18 mouse cellular contexts compared by ENCODE assay signal in the genomic region with DNA sequence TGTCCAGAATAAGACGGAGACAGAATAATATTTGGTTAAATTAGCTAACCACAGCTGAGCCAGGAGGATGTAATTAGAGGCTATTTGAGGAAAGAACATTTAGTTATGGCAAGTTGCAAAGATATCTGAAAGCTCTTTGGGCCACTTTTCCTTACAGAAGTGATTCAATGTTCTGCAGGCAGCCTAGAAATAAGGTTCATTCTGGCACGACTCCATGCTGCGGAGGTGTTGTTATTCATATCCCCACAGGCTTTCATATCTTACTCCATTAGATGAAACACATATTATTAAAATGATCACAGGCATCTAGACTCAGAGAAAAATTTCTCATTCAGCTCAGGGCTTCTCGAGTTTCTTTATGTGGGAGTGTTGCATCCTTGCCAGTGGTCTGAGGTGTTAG.
DNase-seq lines count a peak whose midpoint lies in the region; ATAC-seq and TF ChIP-seq lines count a peak whose summit lies in the region.
"Had no signal": no experiment of that assay in that cellular context is flagged by ENCODE, and none has a peak within 500 bp of the region (broad histone marks: within the 10 kb centered on the region; RNA-seq: fewer than 3 reads in every experiment).

No protein-coding gene starts in this region.

- peak; percentile 85 for ATAC-seq in frontal cortex, adult (ENCODE audit: low TSS enrichment)
- ATAC-seq: forebrain, postnatal 0 days; liver, postnatal 0 days; midbrain, embryonic 16.5 days had no signal

- H3K27ac ChIP-seq in layer of hippocampus, adult 2 months: no peak overlapping the region
- H3K27ac ChIP-seq: hindbrain, embryonic 15.5 days; kidney, postnatal 0 days had no signal

- intact Hi-C loops in heart, postnatal 10 days (cut with DNase I): no loop called here

- no peak for DNase-seq in frontal cortex, postnatal 14 days (ENCODE audit: low spot score in 2 of 2)
- peak; percentile 20 to 26 for DNase-seq in layer of hippocampus, adult 2 months (ENCODE audit: low spot score in 2 of 2)
- DNase-seq in left cerebral cortex, adult 9 months (ENCODE audit: low spot score in 2 of 2): peak; percentile 20 to 67
- peak; percentile 55 to 64 for DNase-seq in right cerebral cortex, postnatal 36 days (ENCODE audit: low spot score in 2 of 2)
- DNase-seq in urinary bladder, postnatal 10 days (ENCODE audit: low spot score): no peak
- no peak for DNase-seq in heart, postnatal 10 days
- no peak for DNase-seq in cerebellum, postnatal 36 days
- DNase-seq: cerebellum, postnatal 14 days; forebrain, postnatal 0 days; kidney, adult 11 months; liver; liver, postnatal 0 days; lung, postnatal 14 days had no signal

- TF ChIP-seq CTCF in layer of hippocampus, adult 2 months (conservative IDR thresholded peaks at IDR 0.05): no peak

- no peak overlapping the region for H3K4me3 ChIP-seq in layer of hippocampus, adult 2 months
- H3K4me3 ChIP-seq: erythroblast, embryonic 14.5 days; hindbrain, embryonic 15.5 days had no signal

Comparison
In these comparisons a context has a peak if more than half of its experiments do, and no peak if none do; other contexts are left out.
1. DNase-seq: peak in layer of hippocampus, adult 2 months (2 of 2), left cerebral cortex, adult 9 months (2 of 2) and right cerebral cortex, postnatal 36 days (2 of 2); none in frontal cortex, postnatal 14 days (0 of 2), urinary bladder, postnatal 10 days (single experiment), heart, postnatal 10 days (0 of 2) and cerebellum, postnatal 36 days (0 of 2).